Mouse (Mus musculus): ENCODE data around the gene Dbndd2. TPM values are rescaled to one million over a fixed set of nuclear protein-coding genes. Genes with fewer than 3 reads are reported as not detected.
A peak's percentile ranks its signal among the peaks of the same experiment; 100 is the strongest.

Gene Dbndd2
- polyA plus RNA-seq, 1 experiment from 2014 or later = 16.4 TPM

GRCm38 (mm10) chr2:164519171-164519526 lies 33.2 kb downstream of the Dbndd2 start:
- Histone ChIP-seq H3K4me2 (ENCODE audit: low read depth, low read length) (no peak overlapping the region), H3K9ac (ENCODE audit: low read depth, low read length) (no peak overlapping the region), H3K4me3 (ENCODE audit: low read length) (no peak overlapping the region), H3K9me3 (ENCODE audit: control insufficient read depth, low read length) (no peaks in the 10 kb centered on the region; the same call in 1 of the 2 replicates), H3K27ac (ENCODE audit: low read length) (peak overlapping the region; percentile 76), H3K27me3 (replicated peaks; ENCODE audit: control insufficient read depth, insufficient read depth, low read length) (no peaks in the 10 kb centered on the region), H3K4me1 (ENCODE audit: control insufficient read depth, insufficient read depth, low read length) (peaks cover 15% of the 10 kb centered on the region; the same call in 1 of the 2 replicates), H3K36me3 (ENCODE audit: control insufficient read depth, insufficient read depth, low read length) (no peaks in the 10 kb centered on the region)
- WGBS = 37% methylated on average over 6 of the region's 6 CpGs
- ATAC-seq = peak; percentile 5; the same call in 1 of the 2 replicates

- peaks cover 8% of the 10 kb centered on the region; the same call in 1 of the 2 replicates for H3K4me1 ChIP-seq (ENCODE audit: control insufficient read depth, insufficient read depth, low read length)
- H3K27ac ChIP-seq (ENCODE audit: low read length) = no peak overlapping the region
- WGBS = 17% methylated on average over 3 of the region's 3 CpGs
- no peak overlapping the region for H3K4me2 ChIP-seq (ENCODE audit: low read depth, low read length)
- no peaks in the 10 kb centered on the region for H3K36me3 ChIP-seq (ENCODE audit: control insufficient read depth, insufficient read depth, low read length)
- no peak overlapping the region for H3K9ac ChIP-seq (ENCODE audit: low read depth, low read length)
- no peaks in the 10 kb centered on the region for H3K27me3 ChIP-seq (replicated peaks; ENCODE audit: control insufficient read depth, insufficient read depth, low read length)
- H3K9me3 ChIP-seq (ENCODE audit: control insufficient read depth, low read length) = no peaks in the 10 kb centered on the region; the same call in 1 of the 2 replicates
- peak; percentile 68 for ATAC-seq
- no peak overlapping the region for H3K4me3 ChIP-seq (ENCODE audit: low read length)
Measured at GRCm38 (mm10) chr2:164520782-164521181, 34.9 kb downstream of the Dbndd2 start.

DNA sequence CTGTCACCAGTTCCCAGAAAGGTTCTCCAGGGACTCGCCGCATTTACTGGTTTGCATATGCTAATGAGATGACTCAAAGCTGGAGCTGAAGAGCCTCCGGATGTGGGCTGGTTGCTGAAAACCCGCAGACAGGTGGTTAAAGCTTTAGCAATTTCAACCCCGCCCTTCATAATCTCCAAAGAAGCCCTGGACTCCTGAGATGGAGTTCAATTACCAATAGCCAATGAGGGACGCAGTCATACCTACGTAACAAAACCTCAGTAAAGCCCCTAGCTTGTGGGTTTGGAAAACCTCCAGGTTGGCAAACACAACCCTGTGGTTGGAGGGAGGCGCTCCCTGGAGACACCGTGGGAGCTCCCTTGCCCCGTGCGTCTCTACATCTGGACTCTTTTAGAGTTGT lies 35.9 kb downstream of the Dbndd2 start:
- no peak overlapping the region for H3K4me3 ChIP-seq (ENCODE audit: low read length)
- no peak overlapping the region for H3K4me2 ChIP-seq (ENCODE audit: low read depth, low read length)
- no peak for ATAC-seq

DNA sequence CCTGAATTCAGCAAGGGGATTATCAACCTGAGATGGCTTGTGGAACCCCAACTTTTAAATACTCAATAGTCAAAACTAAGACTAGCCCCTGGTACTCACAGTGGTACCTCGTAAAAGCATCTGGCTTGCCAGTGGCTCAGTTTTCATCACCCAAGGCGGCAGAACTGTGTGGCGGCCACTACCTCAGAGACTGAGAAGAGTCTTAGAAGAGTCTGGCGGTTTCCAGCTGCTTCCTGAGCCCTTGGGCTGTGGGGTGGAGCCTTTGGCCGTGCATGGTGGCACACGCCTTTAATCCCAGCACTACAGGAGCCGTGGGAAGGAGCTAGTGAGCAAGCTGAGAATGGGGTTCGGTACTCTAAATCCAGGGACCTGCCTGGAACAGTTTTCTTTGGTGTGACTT lies 36.4 kb downstream of the Dbndd2 start:
- Histone ChIP-seq H3K4me3 (ENCODE audit: low read length) (no peak overlapping the region), H3K36me3 (ENCODE audit: control insufficient read depth, insufficient read depth, low read length) (no peaks in the 10 kb centered on the region), H3K27me3 (replicated peaks; ENCODE audit: control insufficient read depth, insufficient read depth, low read length) (no peaks in the 10 kb centered on the region), H3K9me3 (ENCODE audit: control insufficient read depth, low read length) (no peaks in the 10 kb centered on the region), H3K27ac (ENCODE audit: low read length) (no peak overlapping the region), H3K9ac (ENCODE audit: low read depth, low read length) (no peak overlapping the region), H3K4me1 (ENCODE audit: control insufficient read depth, insufficient read depth, low read length) (peaks cover 8% of the 10 kb centered on the region; the same call in 1 of the 2 replicates), H3K4me2 (ENCODE audit: low read depth, low read length) (no peak overlapping the region)
- no peak for ATAC-seq
- WGBS = 38% methylated on average over 8 of the region's 8 CpGs

More for the DNA sequence above, 35.9 kb downstream of the Dbndd2 start:
- no peak overlapping the region for H3K27ac ChIP-seq (ENCODE audit: low read length)
- no peak overlapping the region for H3K9ac ChIP-seq (ENCODE audit: low read depth, low read length)
- no peaks in the 10 kb centered on the region for H3K27me3 ChIP-seq (replicated peaks; ENCODE audit: control insufficient read depth, insufficient read depth, low read length)
- H3K4me1 ChIP-seq (ENCODE audit: control insufficient read depth, insufficient read depth, low read length) = peaks cover 8% of the 10 kb centered on the region; the same call in 1 of the 2 replicates
- H3K36me3 ChIP-seq (ENCODE audit: control insufficient read depth, insufficient read depth, low read length) = no peaks in the 10 kb centered on the region
- WGBS = 18% methylated on average over 11 of the region's 11 CpGs
- no peaks in the 10 kb centered on the region for H3K9me3 ChIP-seq (ENCODE audit: control insufficient read depth, low read length)

DNA sequence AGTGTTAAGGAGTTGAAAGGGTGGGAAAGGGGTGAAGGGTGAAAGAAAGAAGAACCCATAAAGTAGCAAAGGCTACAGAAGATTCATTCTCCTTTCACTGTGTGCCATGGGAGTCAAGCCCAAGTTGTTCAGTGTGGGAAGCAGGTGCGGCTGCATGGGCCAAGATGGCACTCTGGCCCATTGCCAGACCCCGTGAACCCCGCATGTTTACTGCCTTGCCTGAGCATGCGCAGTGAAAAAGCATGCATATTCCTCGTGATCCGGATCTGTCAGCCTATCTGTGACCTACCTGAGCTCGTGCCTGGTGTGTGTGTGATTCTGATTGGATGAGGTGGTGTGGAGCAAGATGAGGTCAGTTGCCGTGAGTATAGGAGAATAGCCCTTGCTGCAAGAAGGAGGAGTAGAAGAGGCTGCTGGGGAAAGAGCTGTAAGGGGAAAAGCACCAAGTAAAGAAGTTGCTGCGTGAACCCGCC lies 37.4 kb downstream of the Dbndd2 start:
- no peak overlapping the region for H3K9ac ChIP-seq (ENCODE audit: low read depth, low read length)
- H3K4me3 ChIP-seq (ENCODE audit: low read length) = 0 out of 2 replicates have a peak overlapping the region, but pooled peaks have one; percentile 2
- no peak overlapping the region for H3K27ac ChIP-seq (ENCODE audit: low read length)
- H3K4me2 ChIP-seq (ENCODE audit: low read depth, low read length) = no peak overlapping the region
- ATAC-seq = no peak
- H3K27me3 ChIP-seq (replicated peaks; ENCODE audit: control insufficient read depth, insufficient read depth, low read length) = no peaks in the 10 kb centered on the region
- 79% methylated on average over 10 of the region's 10 CpGs for WGBS
- H3K9me3 ChIP-seq (ENCODE audit: control insufficient read depth, low read length) = no peaks in the 10 kb centered on the region
- H3K36me3 ChIP-seq (ENCODE audit: control insufficient read depth, insufficient read depth, low read length) = no peaks in the 10 kb centered on the region
- H3K4me1 ChIP-seq (ENCODE audit: control insufficient read depth, insufficient read depth, low read length) = peaks cover 8% of the 10 kb centered on the region; the same call in 1 of the 2 replicates

GRCm38 (mm10) chr2:164528557-164528956 lies 42.7 kb downstream of the Dbndd2 start:
- Histone ChIP-seq H3K9me3 (ENCODE audit: control insufficient read depth, low read length) (no peaks in the 10 kb centered on the region), H3K27me3 (replicated peaks; ENCODE audit: control insufficient read depth, insufficient read depth, low read length) (no peaks in the 10 kb centered on the region), H3K36me3 (ENCODE audit: control insufficient read depth, insufficient read depth, low read length) (no peaks in the 10 kb centered on the region), H3K4me3 (ENCODE audit: low read length) (no peak overlapping the region), H3K27ac (ENCODE audit: low read length) (no peak overlapping the region), H3K9ac (ENCODE audit: low read depth, low read length) (no peak overlapping the region), H3K4me2 (ENCODE audit: low read depth, low read length) (no peak overlapping the region), H3K4me1 (ENCODE audit: control insufficient read depth, insufficient read depth, low read length) (no peaks in the 10 kb centered on the region)
- 69% methylated on average over 5 of the region's 5 CpGs for WGBS
- no peak for ATAC-seq

DNA sequence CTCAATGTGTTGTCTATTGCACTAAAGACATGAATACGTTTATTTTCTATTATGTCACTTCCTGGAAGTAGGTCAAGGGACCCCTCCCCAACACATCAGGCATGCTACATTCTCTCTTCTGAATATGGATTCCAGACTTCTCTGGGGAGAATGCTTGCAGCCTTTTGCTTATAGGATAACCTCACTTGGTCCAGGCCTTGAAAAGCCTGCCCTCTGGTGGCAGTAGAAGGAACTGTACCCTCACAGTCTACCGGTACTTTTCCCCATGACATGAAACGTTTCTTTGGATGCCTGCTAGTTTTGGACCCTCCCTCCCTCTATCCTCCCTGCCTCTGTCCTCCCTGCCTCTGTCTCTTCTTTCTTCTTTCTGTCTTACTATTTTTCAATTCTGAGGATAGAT lies 45.3 kb downstream of the Dbndd2 start:
- 4% methylated on average over 3 of the region's 3 CpGs for WGBS
- no peak overlapping the region for H3K27ac ChIP-seq (ENCODE audit: low read length)
- H3K9me3 ChIP-seq (ENCODE audit: control insufficient read depth, low read length) = no peaks in the 10 kb centered on the region
- H3K4me2 ChIP-seq (ENCODE audit: low read depth, low read length) = no peak overlapping the region
- peak; percentile 33; the same call in 1 of the 2 replicates for ATAC-seq
- H3K9ac ChIP-seq (ENCODE audit: low read depth, low read length) = no peak overlapping the region
- H3K4me1 ChIP-seq (ENCODE audit: control insufficient read depth, insufficient read depth, low read length) = no peaks in the 10 kb centered on the region
- H3K27me3 ChIP-seq (replicated peaks; ENCODE audit: control insufficient read depth, insufficient read depth, low read length) = no peaks in the 10 kb centered on the region
- H3K36me3 ChIP-seq (ENCODE audit: control insufficient read depth, insufficient read depth, low read length) = no peaks in the 10 kb centered on the region
- no peak overlapping the region for H3K4me3 ChIP-seq (ENCODE audit: low read length)

GRCm38 (mm10) chr2:164534315-164534714 lies 48.4 kb downstream of the Dbndd2 start:
- Histone ChIP-seq H3K4me1 (ENCODE audit: control insufficient read depth, insufficient read depth, low read length) (no peaks in the 10 kb centered on the region), H3K4me3 (ENCODE audit: low read length) (no peak overlapping the region), H3K9me3 (ENCODE audit: control insufficient read depth, low read length) (no peaks in the 10 kb centered on the region), H3K27ac (ENCODE audit: low read length) (no peak overlapping the region), H3K4me2 (ENCODE audit: low read depth, low read length) (no peak overlapping the region), H3K27me3 (replicated peaks; ENCODE audit: control insufficient read depth, insufficient read depth, low read length) (no peaks in the 10 kb centered on the region), H3K36me3 (ENCODE audit: control insufficient read depth, insufficient read depth, low read length) (no peaks in the 10 kb centered on the region), H3K9ac (ENCODE audit: low read depth, low read length) (no peak overlapping the region)
- no peak for ATAC-seq
- WGBS = 77% methylated on average over 10 of the region's 10 CpGs

DNA sequence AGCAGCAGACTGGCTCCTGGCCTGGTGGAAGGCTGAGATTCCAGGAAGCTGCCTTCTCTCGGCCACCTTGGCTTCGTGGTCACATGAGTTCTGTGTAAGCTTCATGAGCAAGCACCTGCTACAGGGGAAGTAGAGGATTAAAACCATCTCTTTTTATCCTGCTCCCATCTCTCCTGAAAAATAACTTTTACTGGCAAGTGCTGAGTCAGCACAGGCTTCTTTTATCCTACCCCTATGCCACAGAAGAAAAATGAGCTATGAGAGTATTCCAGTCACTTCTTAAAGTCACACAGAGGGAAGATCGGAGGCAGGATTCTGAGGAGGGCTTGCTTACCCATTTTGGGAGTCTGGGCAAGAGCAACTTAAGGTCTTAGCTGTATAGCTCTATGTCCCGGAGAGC lies 51.1 kb downstream of the Dbndd2 start:
- ATAC-seq = no peak
- no peaks in the 10 kb centered on the region for H3K36me3 ChIP-seq (ENCODE audit: control insufficient read depth, insufficient read depth, low read length)
- H3K27ac ChIP-seq (ENCODE audit: low read length) = no peak overlapping the region
- H3K9me3 ChIP-seq (ENCODE audit: control insufficient read depth, low read length) = no peaks in the 10 kb centered on the region
- peaks cover 4% of the 10 kb centered on the region; the same call in 1 of the 2 replicates for H3K4me1 ChIP-seq (ENCODE audit: control insufficient read depth, insufficient read depth, low read length)
- H3K27me3 ChIP-seq (replicated peaks; ENCODE audit: control insufficient read depth, insufficient read depth, low read length) = no peaks in the 10 kb centered on the region
- no peak overlapping the region for H3K4me3 ChIP-seq (ENCODE audit: low read length)
- H3K9ac ChIP-seq (ENCODE audit: low read depth, low read length) = no peak overlapping the region
- H3K4me2 ChIP-seq (ENCODE audit: low read depth, low read length) = no peak overlapping the region
- WGBS = 81% methylated on average over 4 of the region's 4 CpGs

Data from intestine, embryonic 16.5 days (tissue).